In genomic region chr16:55950946-55951678, GRCm38 (mm10) we compare ENCODE assay signal across 8 mouse cellular contexts. TPM values are rescaled to one million over a fixed set of nuclear protein-coding genes. Genes with fewer than 3 reads are reported as not detected.
DNase-seq lines count a peak whose midpoint lies in the region; ATAC-seq and TF ChIP-seq lines count a peak whose summit lies in the region.

No protein-coding gene starts in this region.

- DNase-seq in T-cell, adult 2 months (ENCODE audit: low spot score) = peak; percentile 82
- DNase-seq in cerebellum, adult 18-20 months = peak; percentile 79 to 83
- DNase-seq in forebrain, postnatal 0 days = peak; percentile 92
- peak; percentile 99 for DNase-seq in induced T-regulatory cell, adult 2 months (ENCODE audit: low read depth)
- DNase-seq in left cerebral cortex, postnatal 25 days (ENCODE audit: low spot score in 2 of 2) = peak; percentile 78 to 81
- peak; percentile 51 to 79 for DNase-seq in right cerebral cortex, postnatal 10 days (ENCODE audit: low spot score in 2 of 2)
- peak; percentile 59 for DNase-seq in yolk sac, embryonic 10.5 days (ENCODE audit: low spot score)

- no peaks in the 10 kb centered on the region for H3K27me3 ChIP-seq in forebrain, postnatal 0 days (ENCODE audit: insufficient read depth, low read length)

- intact Hi-C loops in left cerebral cortex, postnatal 25 days (cut with DNase I) = loop anchor here (1.0 to 5.0 kb wide), 3 partner anchors 13 to 181 kb away; no protein-coding TSS in a partner anchor

- no peak overlapping the region for H3K4me3 ChIP-seq in forebrain, postnatal 0 days (ENCODE audit: low read depth, low read length)

- H3K36me3 ChIP-seq in forebrain, postnatal 0 days (ENCODE audit: insufficient read depth) = no peaks in the 10 kb centered on the region

- H3K27ac ChIP-seq in forebrain, postnatal 0 days (ENCODE audit: low read depth, low read length) = no peak overlapping the region

- TF ChIP-seq CTCF in forebrain, postnatal 0 days (IDR thresholded peaks at IDR 0.05; ENCODE audit: low read depth) = peak; percentile 84

- H3K9ac ChIP-seq in forebrain, postnatal 0 days = no peak overlapping the region

- H3K9me3 ChIP-seq in forebrain, postnatal 0 days (ENCODE audit: low read length) = no peaks in the 10 kb centered on the region

- no peaks in the 10 kb centered on the region for H3K4me1 ChIP-seq in forebrain, postnatal 0 days (ENCODE audit: insufficient read depth)

- no peak overlapping the region for H3K4me2 ChIP-seq in forebrain, postnatal 0 days (ENCODE audit: low read depth)

- ATAC-seq in forebrain, postnatal 0 days = peak; percentile 81
- ATAC-seq in megakaryocyte-erythroid progenitor cell, adult 5-6 weeks (replicated peaks; ENCODE audit: low FRiP score, low TSS enrichment, poor library complexity, severe bottlenecking) = peak; percentile 84

- 34% methylated on average over 19 of the region's 19 CpGs for WGBS in forebrain, postnatal 0 days

RNA-seq across cellular contexts. Expression of gene Rpl24, which starts 15.0 kb away (rescaled TPM):
- total RNA-seq in forebrain, postnatal 0 days (2014; rRNA removed) = 576 and 901 TPM in 2 replicates
- 584 and 740 TPM in 2 replicates for polyA plus RNA-seq in forebrain, postnatal 0 days (2015; fragmentation: Nextera tagmentation; extraction: Ambion mirVana)
- 100 to 1,000 TPM; 358 to 366 TPM for total RNA-seq in left cerebral cortex, postnatal 25 days (2021)
- 2,115 and 2,210 TPM in 2 replicates for total RNA-seq in megakaryocyte-erythroid progenitor cell, adult 5-6 weeks (2014; fragmentation: Nextera tagmentation)
- total RNA-seq in megakaryocyte-erythroid progenitor cell, adult 5-6 weeks (2017) = 2,337 and 2,464 TPM in 2 replicates

RNA-seq across cellular contexts. Expression of gene Cep97, which starts 16.5 kb away (rescaled TPM):
- total RNA-seq in forebrain, postnatal 0 days (2014; rRNA removed) = 9.4 and 10.0 TPM in 2 replicates
- 6.5 and 7.3 TPM in 2 replicates for polyA plus RNA-seq in forebrain, postnatal 0 days (2015; fragmentation: Nextera tagmentation; extraction: Ambion mirVana)
- 10 to 100 TPM; 13.7 to 14.2 TPM for total RNA-seq in left cerebral cortex, postnatal 25 days (2021)
- total RNA-seq in megakaryocyte-erythroid progenitor cell, adult 5-6 weeks (2014; fragmentation: Nextera tagmentation) = 19.2 and 21.7 TPM in 2 replicates
- total RNA-seq in megakaryocyte-erythroid progenitor cell, adult 5-6 weeks (2017) = 15.8 and 32.9 TPM in 2 replicates

RNA-seq across cellular contexts. Expression of gene Zbtb11, which starts 22.6 kb away (rescaled TPM):
- 22.3 and 23.7 TPM in 2 replicates for total RNA-seq in forebrain, postnatal 0 days (2014; rRNA removed)
- 9.9 and 15.6 TPM in 2 replicates for polyA plus RNA-seq in forebrain, postnatal 0 days (2015; fragmentation: Nextera tagmentation; extraction: Ambion mirVana)
- 10 to 100 TPM; 46.3 to 47.6 TPM for total RNA-seq in left cerebral cortex, postnatal 25 days (2021)
- total RNA-seq in megakaryocyte-erythroid progenitor cell, adult 5-6 weeks (2014; fragmentation: Nextera tagmentation) = 25.0 and 34.7 TPM in 2 replicates
- 44.4 and 53.5 TPM in 2 replicates for total RNA-seq in megakaryocyte-erythroid progenitor cell, adult 5-6 weeks (2017)

RNA-seq across cellular contexts. Expression of gene Nxpe3, which starts 56.0 kb away (rescaled TPM):
- total RNA-seq in forebrain, postnatal 0 days (2014; rRNA removed) = 1.8 and 2.2 TPM in 2 replicates
- polyA plus RNA-seq in forebrain, postnatal 0 days (2015; fragmentation: Nextera tagmentation; extraction: Ambion mirVana) = 0.50 and 1.2 TPM in 2 replicates
- total RNA-seq in left cerebral cortex, postnatal 25 days (2021) = 1 to 10 TPM; 8.9 to 9.4 TPM
- 4.5 and 5.4 TPM in 2 replicates for total RNA-seq in megakaryocyte-erythroid progenitor cell, adult 5-6 weeks (2014; fragmentation: Nextera tagmentation)
- 6.1 and 7.2 TPM in 2 replicates for total RNA-seq in megakaryocyte-erythroid progenitor cell, adult 5-6 weeks (2017)
